Mouse (Mus musculus): ENCODE measurements at regions not wholly inside any gene's neighbourhood (a gene's known extent, or its start where the extent isn't known, plus 50 kb on each side); places are given as distances from the start of the nearest gene placed in this dataset.
"Not testable (repeated sequence)": the region's sequence is repeated elsewhere in the genome, so short reads cannot be mapped to it uniquely, and the experiment has no call there.

GRCm38 (mm10) chr15:90291848-90292247 lies 67.7 kb downstream of the Alg10b start:
- Histone ChIP-seq H3K9me3 (replicated peaks; ENCODE audit: control insufficient read depth, low read length) (no peaks in the 10 kb centered on the region), H3K4me2 (no peak overlapping the region), H3K9ac (ENCODE audit: low read depth, low read length) (no peak overlapping the region), H3K4me3 (ENCODE audit: low read depth, low read length) (no peak overlapping the region), H3K4me1 (ENCODE audit: control insufficient read depth, insufficient read depth, low read length) (no peaks in the 10 kb centered on the region), H3K36me3 (ENCODE audit: control insufficient read depth, insufficient read depth, low read length) (no peaks in the 10 kb centered on the region), H3K27ac (ENCODE audit: low read depth, low read length) (no peak overlapping the region), H3K27me3 (ENCODE audit: control insufficient read depth, insufficient read depth, low read length) (no peaks in the 10 kb centered on the region)
- 81% methylated on average over 1 of the region's 1 CpGs for WGBS (ENCODE audit: insufficient replicate concordance)
- no peak for ATAC-seq (replicated peaks; ENCODE audit: insufficient number of reproducible peaks, low FRiP score, low TSS enrichment)

GRCm38 (mm10) chr15:90294353-90294922 lies 70.3 kb downstream of the Alg10b start:
- ATAC-seq (replicated peaks; ENCODE audit: insufficient number of reproducible peaks, low FRiP score, low TSS enrichment), result no peak
- 55% methylated on average over 2 of the region's 2 CpGs for WGBS (ENCODE audit: insufficient replicate concordance)
- no peaks in the 10 kb centered on the region for H3K27me3 ChIP-seq (ENCODE audit: control insufficient read depth, insufficient read depth, low read length)

GRCm38 (mm10) chr15:90298566-90298965 lies 74.5 kb downstream of the Alg10b start:
- Histone ChIP-seq H3K4me3 (ENCODE audit: low read depth, low read length) (no peak overlapping the region), H3K9me3 (replicated peaks; ENCODE audit: control insufficient read depth, low read length) (no peaks in the 10 kb centered on the region), H3K4me1 (ENCODE audit: control insufficient read depth, insufficient read depth, low read length) (no peaks in the 10 kb centered on the region), H3K27ac (ENCODE audit: low read depth, low read length) (no peak overlapping the region), H3K27me3 (ENCODE audit: control insufficient read depth, insufficient read depth, low read length) (no peaks in the 10 kb centered on the region), H3K9ac (ENCODE audit: low read depth, low read length) (no peak overlapping the region), H3K4me2 (no peak overlapping the region), H3K36me3 (ENCODE audit: control insufficient read depth, insufficient read depth, low read length) (no peaks in the 10 kb centered on the region)
- no peak for ATAC-seq (replicated peaks; ENCODE audit: insufficient number of reproducible peaks, low FRiP score, low TSS enrichment)
- 79% methylated on average over 7 of the region's 7 CpGs for WGBS (ENCODE audit: insufficient replicate concordance)

More at GRCm38 (mm10) chr15:90294353-90294922, 70.3 kb downstream of the Alg10b start:
- Histone ChIP-seq H3K4me2 (no peak overlapping the region), H3K4me3 (ENCODE audit: low read depth, low read length) (no peak overlapping the region), H3K9me3 (replicated peaks; ENCODE audit: control insufficient read depth, low read length) (no peaks in the 10 kb centered on the region), H3K9ac (ENCODE audit: low read depth, low read length) (no peak overlapping the region), H3K27ac (ENCODE audit: low read depth, low read length) (no peak overlapping the region), H3K4me1 (ENCODE audit: control insufficient read depth, insufficient read depth, low read length) (no peaks in the 10 kb centered on the region), H3K36me3 (ENCODE audit: control insufficient read depth, insufficient read depth, low read length) (no peaks in the 10 kb centered on the region)

- H3K27ac ChIP-seq (ENCODE audit: low read depth, low read length), result no peak overlapping the region
- no peak overlapping the region for H3K4me3 ChIP-seq (ENCODE audit: low read depth, low read length)
- no peak for ATAC-seq (replicated peaks; ENCODE audit: insufficient number of reproducible peaks, low FRiP score, low TSS enrichment)
- no peaks in the 10 kb centered on the region for H3K27me3 ChIP-seq (ENCODE audit: control insufficient read depth, insufficient read depth, low read length)
- H3K4me1 ChIP-seq (ENCODE audit: control insufficient read depth, insufficient read depth, low read length), result no peaks in the 10 kb centered on the region
- WGBS (ENCODE audit: insufficient replicate concordance), result 77% methylated on average over 1 of the region's 1 CpGs
- no peaks in the 10 kb centered on the region for H3K9me3 ChIP-seq (replicated peaks; ENCODE audit: control insufficient read depth, low read length)
- H3K36me3 ChIP-seq (ENCODE audit: control insufficient read depth, insufficient read depth, low read length), result no peaks in the 10 kb centered on the region
- no peak overlapping the region for H3K9ac ChIP-seq (ENCODE audit: low read depth, low read length)
- no peak overlapping the region for H3K4me2 ChIP-seq
Measured at GRCm38 (mm10) chr15:90303393-90303792, 79.3 kb downstream of the Alg10b start.

- Histone ChIP-seq H3K9ac (ENCODE audit: low read depth, low read length) (no peak overlapping the region), H3K4me2 (no peak overlapping the region), H3K27ac (ENCODE audit: low read depth, low read length) (no peak overlapping the region), H3K4me3 (ENCODE audit: low read depth, low read length) (no peak overlapping the region), H3K9me3 (replicated peaks; ENCODE audit: control insufficient read depth, low read length) (no peaks in the 10 kb centered on the region), H3K36me3 (ENCODE audit: control insufficient read depth, insufficient read depth, low read length) (no peaks in the 10 kb centered on the region), H3K4me1 (ENCODE audit: control insufficient read depth, insufficient read depth, low read length) (no peaks in the 10 kb centered on the region), H3K27me3 (ENCODE audit: control insufficient read depth, insufficient read depth, low read length) (no peaks in the 10 kb centered on the region)
- 83% methylated on average over 3 of the region's 3 CpGs for WGBS (ENCODE audit: insufficient replicate concordance)
- no peak for ATAC-seq (replicated peaks; ENCODE audit: insufficient number of reproducible peaks, low FRiP score, low TSS enrichment)
Measured at GRCm38 (mm10) chr15:90305051-90305450, 80.9 kb downstream of the Alg10b start.

- H3K4me3 ChIP-seq (ENCODE audit: low read depth, low read length), result no peak overlapping the region
- H3K4me1 ChIP-seq (ENCODE audit: control insufficient read depth, insufficient read depth, low read length), result no peaks in the 10 kb centered on the region
- H3K4me2 ChIP-seq, result no peak overlapping the region
- H3K9me3 ChIP-seq (replicated peaks; ENCODE audit: control insufficient read depth, low read length), result no peaks in the 10 kb centered on the region
- H3K27me3 ChIP-seq (ENCODE audit: control insufficient read depth, insufficient read depth, low read length), result no peaks in the 10 kb centered on the region
- no peak overlapping the region for H3K27ac ChIP-seq (ENCODE audit: low read depth, low read length)
- no peak overlapping the region for H3K9ac ChIP-seq (ENCODE audit: low read depth, low read length)
- ATAC-seq (replicated peaks; ENCODE audit: insufficient number of reproducible peaks, low FRiP score, low TSS enrichment), result no peak
- WGBS (ENCODE audit: insufficient replicate concordance), result 88% methylated on average over 3 of the region's 3 CpGs
- H3K36me3 ChIP-seq (ENCODE audit: control insufficient read depth, insufficient read depth, low read length), result no peaks in the 10 kb centered on the region
Measured at GRCm38 (mm10) chr15:90306866-90307265, 82.8 kb downstream of the Alg10b start.

GRCm38 (mm10) chr15:90308433-90308832 lies 84.3 kb downstream of the Alg10b start:
- not testable (repeated sequence) for H3K4me3 ChIP-seq (ENCODE audit: low read depth, low read length); H3K27me3 ChIP-seq (ENCODE audit: control insufficient read depth, insufficient read depth, low read length); ATAC-seq (replicated peaks; ENCODE audit: insufficient number of reproducible peaks, low FRiP score, low TSS enrichment); H3K9ac ChIP-seq (ENCODE audit: low read depth, low read length); H3K36me3 ChIP-seq (ENCODE audit: control insufficient read depth, insufficient read depth, low read length); H3K9me3 ChIP-seq (replicated peaks; ENCODE audit: control insufficient read depth, low read length); H3K27ac ChIP-seq (ENCODE audit: low read depth, low read length); H3K4me1 ChIP-seq (ENCODE audit: control insufficient read depth, insufficient read depth, low read length); H3K4me2 ChIP-seq
- 22% methylated on average over 5 of the region's 5 CpGs for WGBS (ENCODE audit: insufficient replicate concordance)

- Histone ChIP-seq H3K9me3 (replicated peaks; ENCODE audit: control insufficient read depth, low read length) (no peaks in the 10 kb centered on the region), H3K4me2 (no peak overlapping the region), H3K9ac (ENCODE audit: low read depth, low read length) (no peak overlapping the region), H3K27ac (ENCODE audit: low read depth, low read length) (no peak overlapping the region), H3K4me3 (ENCODE audit: low read depth, low read length) (no peak overlapping the region), H3K36me3 (ENCODE audit: control insufficient read depth, insufficient read depth, low read length) (no peaks in the 10 kb centered on the region), H3K27me3 (ENCODE audit: control insufficient read depth, insufficient read depth, low read length) (no peaks in the 10 kb centered on the region), H3K4me1 (ENCODE audit: control insufficient read depth, insufficient read depth, low read length) (no peaks in the 10 kb centered on the region)
- WGBS (ENCODE audit: insufficient replicate concordance), result 33% methylated on average over 1 of the region's 1 CpGs
- ATAC-seq (replicated peaks; ENCODE audit: insufficient number of reproducible peaks, low FRiP score, low TSS enrichment), result no peak
Measured at GRCm38 (mm10) chr15:90308869-90309268, 84.8 kb downstream of the Alg10b start.

- no peak for ATAC-seq (replicated peaks; ENCODE audit: insufficient number of reproducible peaks, low FRiP score, low TSS enrichment)
- no peaks in the 10 kb centered on the region for H3K36me3 ChIP-seq (ENCODE audit: control insufficient read depth, insufficient read depth, low read length)
- H3K4me1 ChIP-seq (ENCODE audit: control insufficient read depth, insufficient read depth, low read length), result no peaks in the 10 kb centered on the region
Measured at GRCm38 (mm10) chr15:90309664-90310063, 85.6 kb downstream of the Alg10b start.

More at GRCm38 (mm10) chr15:90309664-90310063, 85.6 kb downstream of the Alg10b start:
- Histone ChIP-seq H3K27ac (ENCODE audit: low read depth, low read length) (no peak overlapping the region), H3K4me2 (no peak overlapping the region), H3K9ac (ENCODE audit: low read depth, low read length) (no peak overlapping the region), H3K4me3 (ENCODE audit: low read depth, low read length) (no peak overlapping the region), H3K27me3 (ENCODE audit: control insufficient read depth, insufficient read depth, low read length) (no peaks in the 10 kb centered on the region), H3K9me3 (replicated peaks; ENCODE audit: control insufficient read depth, low read length) (no peaks in the 10 kb centered on the region)

Data from heart, embryonic 11.5 days (tissue).